Mouse (Mus musculus) liver, adult 2 months (tissue): ENCODE results near the gene Deaf1. TPM values are rescaled to one million over a fixed set of nuclear protein-coding genes. Genes with fewer than 3 reads are reported as not detected.

ENCODE experiments used
- DNase-seq: peaks from one replicate; pipeline ENCODE4 v3.0.0-alpha.2; 2011; ENCODE audit warnings: low read depth, low spot score; ENCODE audit errors: extremely low read depth
- H3K27ac ChIP-seq: fragments of 200-500 bp; replicated peaks from 2 replicates; pipeline ENCODE4 v1.5.1; 2012; ENCODE audit warnings: low read depth, mild to moderate bottlenecking, control low read depth, inconsistent platforms, low read length; ENCODE audit not compliant: insufficient read depth
- H3K27me3 ChIP-seq: fragments of 200-500 bp; 2 replicates; pipeline ENCODE4 v1.6.1; 2012; ENCODE audit warnings: mild to moderate bottlenecking, moderate library complexity, low read length, inconsistent platforms; ENCODE audit not compliant: control insufficient read depth, insufficient read depth
- H3K36me3 ChIP-seq: fragments of 200-500 bp; 2 replicates; pipeline ENCODE4 v1.6.1; 2012; ENCODE audit warnings: low read length, inconsistent platforms; ENCODE audit not compliant: control insufficient read depth, insufficient read depth
- H3K4me1 ChIP-seq: fragments of 200-500 bp; 2 replicates; pipeline ENCODE4 v1.6.1; 2011; ENCODE audit warnings: low read length; ENCODE audit not compliant: control insufficient read depth, insufficient read depth
- H3K4me3 ChIP-seq: fragments of 200-500 bp; 2 replicates; pipeline ENCODE4 v1.5.1; 2011; ENCODE audit warnings: low read depth, mild to moderate bottlenecking, control low read depth, low read length, moderate library complexity; ENCODE audit not compliant: insufficient read depth
- H3K79me2 ChIP-seq: fragments of 200-500 bp; 2 replicates; pipeline ENCODE4 v1.6.1; 2012; ENCODE audit warnings: inconsistent platforms, mild to moderate bottlenecking, low read length, moderate library complexity; ENCODE audit not compliant: control insufficient read depth, insufficient read depth
- H3K9ac ChIP-seq: fragments of 200-500 bp; 2 replicates; pipeline ENCODE4 v1.6.1; 2012; ENCODE audit warnings: low read depth, mild to moderate bottlenecking, control low read depth, inconsistent platforms, low read length
- CTCF ChIP-seq: fragments of 200-500 bp; IDR thresholded peaks from 2 replicates; pipeline ENCODE4 v1.5.1; 2011; ENCODE audit warnings: low read depth, low read length, control low read depth
- POLR2A ChIP-seq: fragments of 200-500 bp; IDR thresholded peaks from 2 replicates; pipeline ENCODE4 v1.6.1; 2011; ENCODE audit warnings: low read length, control low read depth; ENCODE audit not compliant: insufficient read depth; ENCODE audit errors: extremely low read depth
- WGBS: fragments of 180-500 bp; shearing (Covaris S2); methylation state at CpG from one replicate; pipeline ENCODE4 v1.1.7; 2018; 5-methylcytosine and 5-hydroxymethylcytosine counted together
- polyA plus RNA-seq: library from polyadenylated mRNA; depleted of rRNA; stranded (reverse); fragments of >200 nt; gene quantifications from 2 replicates; pipeline ENCODE4 v1.2.3, GENCODE M21; 2012
- total RNA-seq: library from RNA; depleted of rRNA; stranded (reverse); fragments of >200 nt; gene quantifications from 2 replicates; pipeline ENCODE4 v1.2.3, GENCODE M21; 2014

The Deaf1 gene
- total and polyA plus RNA-seq, 2 experiments, result 3.1 to 7.8 TPM

GRCm38 (mm10) chr7:141299175-141299574, 28.3 kb downstream of the Deaf1 start:
- TF ChIP-seq POLR2A, result no peak
- TF ChIP-seq CTCF, result no peak
- no peak for DNase-seq
- no peaks in the 10 kb centered on the region for H3K36me3 ChIP-seq
- H3K9ac ChIP-seq, result no peak overlapping the region
- H3K79me2 ChIP-seq, result no peaks in the 10 kb centered on the region
- WGBS, result 91% methylated on average over 8 of the region's 8 CpGs
- peaks cover 2% of the 10 kb centered on the region; the same call in 1 of the 2 replicates for H3K27me3 ChIP-seq
- no peak overlapping the region for H3K27ac ChIP-seq
- H3K4me3 ChIP-seq, result no peak overlapping the region
- H3K4me1 ChIP-seq, result peaks cover 6% of the 10 kb centered on the region

GRCm38 (mm10) chr7:141297926-141298650, 29.4 kb downstream of the Deaf1 start:
- peaks cover 9% of the 10 kb centered on the region for H3K27me3 ChIP-seq
- TF ChIP-seq POLR2A (no peak), CTCF (no peak)
- no peak overlapping the region for H3K9ac ChIP-seq
- no peak overlapping the region for H3K27ac ChIP-seq
- 79% methylated on average over 3 of the region's 3 CpGs for WGBS
- H3K4me3 ChIP-seq, result no peak overlapping the region
- DNase-seq, result no peak
- H3K36me3 ChIP-seq, result no peaks in the 10 kb centered on the region
- no peaks in the 10 kb centered on the region for H3K79me2 ChIP-seq
- H3K4me1 ChIP-seq, result peaks cover 6% of the 10 kb centered on the region

- no peak for DNase-seq
- Histone ChIP-seq H3K9ac (no peak overlapping the region), H3K36me3 (no peaks in the 10 kb centered on the region), H3K27me3 (peaks cover 19% of the 10 kb centered on the region), H3K27ac (no peak overlapping the region), H3K4me1 (no peaks in the 10 kb centered on the region; the same call in 1 of the 2 replicates), H3K4me3 (no peak overlapping the region; the same call in 1 of the 2 replicates), H3K79me2 (no peaks in the 10 kb centered on the region)
- WGBS, result 15% methylated on average over 20 of the region's 22 CpGs
- TF ChIP-seq POLR2A (no peak), CTCF (no peak)
Measured at GRCm38 (mm10) chr7:141294479-141294878, 33.0 kb downstream of the Deaf1 start.

- Histone ChIP-seq H3K36me3 (no peaks in the 10 kb centered on the region), H3K9ac (no peak overlapping the region), H3K27me3 (peaks cover 19% of the 10 kb centered on the region), H3K4me3 (peak overlapping the region; percentile 1; the same call in 1 of the 2 replicates), H3K79me2 (no peaks in the 10 kb centered on the region), H3K4me1 (no peaks in the 10 kb centered on the region; the same call in 1 of the 2 replicates), H3K27ac (no peak overlapping the region)
- 2% methylated on average over 50 of the region's 53 CpGs for WGBS
- TF ChIP-seq POLR2A (no peak), CTCF (peak; percentile 53)
- DNase-seq, result peak; percentile 34
Measured at GRCm38 (mm10) chr7:141293852-141294471, 33.5 kb downstream of the Deaf1 start.

- H3K27me3 ChIP-seq, result peaks cover 19% of the 10 kb centered on the region
- no peaks in the 10 kb centered on the region for H3K36me3 ChIP-seq
- WGBS, result 65% methylated on average over 15 of the region's 15 CpGs
- no peaks in the 10 kb centered on the region; the same call in 1 of the 2 replicates for H3K4me1 ChIP-seq
- DNase-seq, result no peak
- no peak overlapping the region for H3K9ac ChIP-seq
- no peak for TF ChIP-seq CTCF
- TF ChIP-seq POLR2A, result no peak
- no peak overlapping the region for H3K4me3 ChIP-seq
- H3K27ac ChIP-seq, result no peak overlapping the region
- H3K79me2 ChIP-seq, result no peaks in the 10 kb centered on the region
Measured at GRCm38 (mm10) chr7:141292583-141293388, 34.7 kb downstream of the Deaf1 start.
